Mouse (Mus musculus) CH12.LX (cell line): ENCODE results near the gene Syngap1. TPM values are rescaled to one million over a fixed set of nuclear protein-coding genes. Genes with fewer than 3 reads are reported as not detected.

Experiments used
- DNase-seq: peaks from one replicate; pipeline ENCODE4 v3.0.0-alpha.2; 2013; ENCODE audit errors: extremely low read depth
- H3K27ac ChIP-seq: 2 replicates; pipeline ENCODE4 v1.5.1; 2012; ENCODE audit warnings: low read depth, mild to moderate bottlenecking, control low read depth, moderate library complexity; ENCODE audit not compliant: insufficient read depth
- H3K27me3 ChIP-seq: replicated peaks from 2 replicates; pipeline ENCODE3; 2012; ENCODE audit warnings: inconsistent platforms
- H3K36me3 ChIP-seq, 2 experiments: replicated peaks in 1 of 2; 2 replicates each; pipeline versions ENCODE3 to v1.6.1; 2012; ENCODE audit warnings: inconsistent platforms in 1 of 2, low read length in 1 of 2, mild to moderate bottlenecking in 1 of 2, mixed read lengths in 1 of 2, moderate library complexity in 1 of 2; ENCODE audit not compliant: control insufficient read depth in 1 of 2, insufficient read depth in 1 of 2
- H3K4me1 ChIP-seq, 2 experiments: 2 replicates each; pipeline ENCODE4 v1.6.1; 2012; ENCODE audit warnings: inconsistent platforms in 1 of 2, moderate library complexity in 1 of 2; ENCODE audit not compliant: insufficient read depth in 2 of 2, control insufficient read depth in 1 of 2
- H3K4me2 ChIP-seq: 2 replicates; pipeline ENCODE4 v1.6.1; 2012; ENCODE audit warnings: low read depth, mild to moderate bottlenecking, control low read depth; ENCODE audit not compliant: poor library complexity, insufficient read depth, severe bottlenecking
- H3K4me3 ChIP-seq, 3 experiments: fragments of 150-350 bp in 1 of 3; sonication (generic) in 1 of 3; replicated peaks in 1 of 3; 2 replicates each; pipeline versions ENCODE3 to v1.5.1; 2011 to 2012; ENCODE audit warnings: low read depth in 2 of 3, low read length in 2 of 3, mild to moderate bottlenecking in 2 of 3, moderate library complexity in 2 of 3, control low read depth in 1 of 3, improper control_type of control experiment in 1 of 3, inconsistent platforms in 1 of 3, mixed read lengths in 1 of 3; ENCODE audit not compliant: poor library complexity in 1 of 3
- H3K79me2 ChIP-seq: replicated peaks from 2 replicates; pipeline ENCODE4 v1.6.1; 2012; ENCODE audit warnings: mild to moderate bottlenecking, moderate library complexity; ENCODE audit not compliant: control insufficient read depth, poor library complexity, insufficient read depth, severe bottlenecking; ENCODE audit errors: extremely low read depth
- H3K9ac ChIP-seq: 2 replicates; pipeline ENCODE4 v1.6.1; 2012; ENCODE audit warnings: low read depth, mild to moderate bottlenecking, control low read depth, moderate library complexity; ENCODE audit not compliant: insufficient read depth
- H3K9me3 ChIP-seq: replicated peaks from 2 replicates; pipeline ENCODE3; 2012; ENCODE audit warnings: low read length, inconsistent platforms, mixed read lengths
- CTCF ChIP-seq, 2 experiments: IDR thresholded peaks in 1 of 2; conservative IDR thresholded peaks in 1 of 2; 2 replicates each; pipeline ENCODE4 v1.5.1; 2011 to 2012; ENCODE audit warnings: low read depth in 2 of 2, low read length in 2 of 2, improper control_type of control experiment in 1 of 2, inconsistent platforms in 1 of 2, mild to moderate bottlenecking in 1 of 2, moderate library complexity in 1 of 2
- EP300 ChIP-seq: IDR thresholded peaks from 2 replicates; pipeline ENCODE4 v1.6.1; 2011; ENCODE audit warnings: low read length, improper control_type of control experiment
- ETS1 ChIP-seq: conservative IDR thresholded peaks from 2 replicates; pipeline ENCODE4 v1.6.1; 2012; ENCODE audit warnings: low read depth, mild to moderate bottlenecking, inconsistent platforms, low read length, improper control_type of control experiment, moderate library complexity
- IRF4 ChIP-seq: IDR thresholded peaks from 2 replicates; pipeline ENCODE4 v1.6.1; 2014; ENCODE audit warnings: low read depth, mild to moderate bottlenecking, inconsistent platforms, low read length, improper control_type of control experiment
- MAX ChIP-seq: IDR thresholded peaks from 2 replicates; pipeline ENCODE4 v1.6.1; 2011; ENCODE audit warnings: low read length, improper control_type of control experiment
- MAZ ChIP-seq: IDR thresholded peaks from 2 replicates; pipeline ENCODE4 v1.6.1; 2012; ENCODE audit warnings: low read depth, mild to moderate bottlenecking, inconsistent platforms, low read length, improper control_type of control experiment, moderate library complexity
- MXI1 ChIP-seq: IDR thresholded peaks from 2 replicates; pipeline ENCODE4 v1.6.1; 2011; ENCODE audit warnings: mild to moderate bottlenecking, low read depth, low read length, improper control_type of control experiment
- NELFE ChIP-seq: IDR thresholded peaks from 2 replicates; pipeline ENCODE4 v1.6.1; 2011; ENCODE audit warnings: low read depth, low read length, improper control_type of control experiment
- RAD21 ChIP-seq: IDR thresholded peaks from 2 replicates; pipeline ENCODE4 v1.6.1; 2011; ENCODE audit warnings: low read depth, mild to moderate bottlenecking, low read length, improper control_type of control experiment, moderate library complexity
- SIN3A ChIP-seq: IDR thresholded peaks from 2 replicates; pipeline ENCODE4 v1.6.1; 2012; ENCODE audit warnings: low read length, improper control_type of control experiment, inconsistent platforms
- SMC3 ChIP-seq: IDR thresholded peaks from 2 replicates; pipeline ENCODE4 v1.6.1; 2011; ENCODE audit warnings: low read depth, low read length, improper control_type of control experiment
- TBP ChIP-seq: conservative IDR thresholded peaks from 2 replicates; pipeline ENCODE4 v1.6.1; 2011; ENCODE audit warnings: low read depth, low read length, improper control_type of control experiment
- ZMIZ1 ChIP-seq: IDR thresholded peaks from 2 replicates; pipeline ENCODE4 v1.6.1; 2012; ENCODE audit warnings: low read depth, mild to moderate bottlenecking, inconsistent platforms, low read length, improper control_type of control experiment
- dilution Hi-C: fragments of 300-500 bp; cut with MboI; formaldehyde crosslinking; loops from 2 replicates; pipeline ENCODE4 v1.14.3; 2020; ENCODE audit warnings: low sequenced_read_pairs; ENCODE audit not compliant: extremely low pct_unique_long_range_greater_than_20kb, extremely low pct_ligation_motif_present
- in situ Hi-C: fragments of 300-500 bp; cut with MboI; formaldehyde crosslinking; loops from 3 replicates; pipeline ENCODE4 v1.14.3; 2019; ENCODE audit warnings: low sequenced_read_pairs, low pct_ligation_motif_present, low pct_unique_long_range_greater_than_20kb, mixed read lengths
- polyA plus RNA-seq: library from polyadenylated mRNA; unstranded; fragments of >175 nt; gene quantifications from 2 replicates; pipeline ENCODE4 v1.2.1, GENCODE M21; 2012; ENCODE audit warnings: low read depth; ENCODE audit not compliant: insufficient read length
- total RNA-seq, 2 experiments: library from RNA; depleted of rRNA; stranded (reverse); fragments of 300-350 nt in 1 of 2; fragments of >200 nt in 1 of 2; gene quantifications; 2 replicates each; pipeline ENCODE4 v1.2.3; 2012 to 2014

The Syngap1 gene
- total and polyA plus RNA-seq, 3 experiments = 1.3 to 2.4 TPM; not detected in 1

GRCm38 (mm10) chr17:26947231-26948100 lies 6.4 kb downstream of the Syngap1 start:
- H3K4me2 ChIP-seq = no peak overlapping the region
- H3K9me3 ChIP-seq = no peaks in the 10 kb centered on the region
- TF ChIP-seq SMC3 (no peak), CTCF (conservative IDR thresholded peaks at IDR 0.05 in 1 of 2, IDR thresholded peaks at IDR 0.05 in 1 of 2; ENCODE audit: low read depth in 2 of 2, low read length in 2 of 2) (no peak), IRF4 (no peak), ETS1 (no peak), MAX (no peak), NELFE (no peak), TBP (no peak), ZMIZ1 (no peak), MAZ (no peak), EP300 (no peak), RAD21 (no peak)
- no peaks in the 10 kb centered on the region for H3K79me2 ChIP-seq
- dilution Hi-C loops = no loop called here
- H3K9ac ChIP-seq = no peak overlapping the region
- H3K36me3 ChIP-seq = no peaks in the 10 kb centered on the region
- peaks cover 85% of the 10 kb centered on the region for H3K27me3 ChIP-seq
- in situ Hi-C loops = no loop called here
- no peak overlapping the region for H3K27ac ChIP-seq
- no peak for DNase-seq
- no peak overlapping the region for H3K4me3 ChIP-seq
- H3K4me1 ChIP-seq = peaks cover 6 to 10% of the 10 kb centered on the region in 2 experiments; a peak in 3 of 4 replicates

DNA sequence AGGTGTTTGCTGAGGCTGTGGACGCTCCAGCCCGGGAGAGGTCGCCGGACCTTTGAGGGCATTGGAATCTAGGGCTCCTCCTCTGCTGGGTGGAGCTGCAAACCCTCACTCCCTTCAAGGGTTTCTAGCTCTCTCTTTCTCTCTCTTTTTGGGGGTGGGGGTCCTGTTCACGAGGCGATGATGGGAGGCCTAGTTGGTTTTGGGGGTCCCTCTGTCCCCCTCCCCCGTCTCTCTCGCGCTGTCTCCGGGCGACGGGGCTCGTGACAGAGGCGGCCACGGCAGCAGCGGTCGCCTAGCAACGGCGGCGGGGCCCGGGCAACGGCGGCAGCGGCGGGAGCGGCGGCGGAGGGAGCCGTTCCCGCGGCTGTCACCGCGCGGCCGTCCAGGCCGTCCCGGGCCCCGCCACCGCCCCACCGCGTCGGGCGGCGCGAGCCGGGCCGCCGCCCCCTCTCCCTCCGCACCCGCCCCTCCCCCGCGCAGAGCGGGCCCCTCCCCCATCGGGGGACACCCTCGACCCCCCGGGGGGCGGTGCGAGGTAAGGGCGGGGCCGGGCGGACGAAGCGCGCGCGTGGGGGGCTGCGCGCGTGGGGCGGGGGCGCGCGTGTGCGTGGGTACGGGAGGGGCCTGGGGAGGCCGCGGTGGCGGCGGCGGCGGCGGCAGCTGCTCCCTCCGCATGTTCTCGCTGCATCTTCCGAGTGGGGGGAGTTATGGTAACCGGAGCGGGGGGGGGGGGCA lies 7.4 kb downstream of the Syngap1 start:
- Histone ChIP-seq H3K4me1 (peaks cover 6 to 10% of the 10 kb centered on the region in 2 experiments; a peak in 3 of 4 replicates), H3K79me2 (no peaks in the 10 kb centered on the region), H3K27ac (no peak overlapping the region), H3K27me3 (peaks cover 88% of the 10 kb centered on the region), H3K9ac (peak overlapping the region; percentile 50), H3K4me3 (peak overlapping the region; percentile 28 to 63 (median 33)), H3K9me3 (no peaks in the 10 kb centered on the region), H3K36me3 (no peaks in the 10 kb centered on the region), H3K4me2 (peak overlapping the region; percentile 58)
- dilution Hi-C loops (no loop called here), in situ Hi-C loops (no loop called here)
- DNase-seq = no peak
- TF ChIP-seq SIN3A (no peak), EP300 (no peak), MXI1 (0 out of 2 replicates have a peak, but pooled peaks have one; percentile 36), ETS1 (no peak), ZMIZ1 (no peak)
